Mouse (Mus musculus) MEL (cell line): ENCODE results near the gene Ing1.

Source experiments
- CTCF ChIP-seq, 3 experiments: IDR thresholded peaks in 2 of 3; conservative IDR thresholded peaks in 1 of 3; 2 replicates each; pipeline ENCODE4 v1.5.1; 2011 to 2012; ENCODE audit warnings: low read length in 3 of 3, low read depth in 2 of 3, mild to moderate bottlenecking in 2 of 3, improper control_type of control experiment in 1 of 3, inconsistent platforms in 1 of 3, mixed read lengths in 1 of 3, moderate library complexity in 1 of 3; ENCODE audit not compliant: control insufficient read depth in 1 of 3, insufficient read depth in 1 of 3, poor library complexity in 1 of 3, severe bottlenecking in 1 of 3
- MAFK ChIP-seq: IDR thresholded peaks from 2 replicates; pipeline ENCODE4 v1.6.1; 2011; ENCODE audit warnings: low read depth, mild to moderate bottlenecking, low read length, improper control_type of control experiment, borderline replicate concordance
- MAZ ChIP-seq: IDR thresholded peaks from 2 replicates; pipeline ENCODE4 v1.6.1; 2012; ENCODE audit warnings: low read depth, mild to moderate bottlenecking, inconsistent platforms, low read length, improper control_type of control experiment

- TF ChIP-seq MAZ = no peak
- no peak for TF ChIP-seq CTCF (IDR thresholded peaks at IDR 0.05 in 2 of 3, conservative IDR thresholded peaks at IDR 0.05 in 1 of 3; ENCODE audit: control insufficient read depth in 1 of 3, insufficient read depth in 1 of 3, low read depth in 2 of 3, low read length in 3 of 3, poor library complexity in 1 of 3, severe bottlenecking in 1 of 3)
- no peak for TF ChIP-seq MAFK
Measured at GRCm38 (mm10) chr8:11559511-11559910, 4.1 kb downstream of the Ing1 start.
